Mouse (Mus musculus): ENCODE measurements at regions not wholly inside any gene's neighbourhood (a gene's known extent, or its start where the extent isn't known, plus 50 kb on each side); places are given as distances from the start of the nearest gene placed in this dataset.

GRCm38 (mm10) chrX:152918212-152918611, 88.1 kb upstream of the Usp51 start:
- peak in 1 of 2 experiments; percentile 49; a peak in 2 of 4 replicates for ATAC-seq (replicated peaks in 1 of 2; ENCODE audit: insufficient read depth in 1 of 2, low FRiP score in 2 of 2, low TSS enrichment in 1 of 2, low read depth in 1 of 2, poor library complexity in 2 of 2, severe bottlenecking in 2 of 2)

DNA sequence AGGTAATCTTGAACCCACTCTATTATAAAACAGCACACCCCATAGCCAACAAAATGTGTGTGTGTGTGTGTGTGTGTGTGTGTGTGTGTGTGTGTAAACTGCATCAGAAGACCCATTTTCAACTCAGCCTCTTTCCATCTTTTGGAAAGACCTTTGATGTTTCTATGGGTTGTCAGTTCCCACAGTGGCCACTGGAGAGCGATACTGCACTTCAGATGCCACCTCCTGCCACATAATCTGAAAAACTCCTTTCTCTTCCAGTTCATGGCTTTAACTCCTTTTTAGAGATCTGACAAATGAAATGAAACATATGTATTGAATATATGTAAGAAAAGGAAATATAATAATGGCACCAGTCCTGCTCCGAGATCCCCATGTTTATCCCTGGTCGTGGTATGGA, 79.3 kb upstream of the Usp51 start:
- ATAC-seq (replicated peaks in 1 of 2; ENCODE audit: insufficient read depth in 1 of 2, low FRiP score in 2 of 2, low TSS enrichment in 1 of 2, low read depth in 1 of 2, poor library complexity in 2 of 2, severe bottlenecking in 2 of 2), result 0 out of 4 replicates have a peak, but pooled peaks of 1 of the 2 experiments have one; percentile 42

DNA sequence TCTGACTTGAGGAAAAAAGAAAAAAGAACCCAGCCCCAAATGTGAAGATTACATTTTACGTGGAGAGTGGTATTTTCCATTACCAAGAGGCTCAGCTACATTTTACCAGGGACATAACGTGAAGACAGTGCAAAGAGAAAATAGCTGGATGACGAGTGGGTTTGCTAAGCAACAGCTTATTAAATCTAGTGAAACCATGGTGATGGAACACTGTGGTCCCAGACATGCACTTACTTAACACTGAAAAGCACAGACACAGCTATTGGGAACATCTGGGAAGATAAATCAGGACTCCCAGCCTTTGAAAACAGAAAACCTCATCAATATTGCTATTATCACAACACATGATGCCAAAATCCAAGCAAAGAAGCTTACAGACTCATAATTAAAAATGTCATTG, 60.1 kb upstream of the Usp51 start:
- no peak for ATAC-seq (replicated peaks in 1 of 2; ENCODE audit: insufficient read depth in 1 of 2, low FRiP score in 2 of 2, low TSS enrichment in 1 of 2, low read depth in 1 of 2, poor library complexity in 2 of 2, severe bottlenecking in 2 of 2)
